Mouse (Mus musculus) layer of hippocampus, adult 2 months (tissue): ENCODE results near the gene Prickle1. TPM values are rescaled to one million over a fixed set of nuclear protein-coding genes. Genes with fewer than 3 reads are reported as not detected.

ENCODE experiments used
- DNase-seq, 2 experiments: peaks; one replicate each; pipeline ENCODE4 v3.0.0; 2022; ENCODE audit warnings: low spot score in 2 of 2
- H3K27ac ChIP-seq: fragments of 200-600 bp; 2 replicates; pipeline ENCODE4 v1.8.1; 2022
- H3K4me3 ChIP-seq: fragments of 200-600 bp; 2 replicates; pipeline ENCODE4 v1.8.1; 2022; ENCODE audit warnings: mild to moderate bottlenecking
- CTCF ChIP-seq: fragments of 200-600 bp; conservative IDR thresholded peaks from 2 replicates; pipeline ENCODE4 v1.8.1; 2022; ENCODE audit warnings: antibody characterized with exemption, mild to moderate bottlenecking, moderate library complexity
- total RNA-seq, 2 experiments: library from RNA; stranded (reverse); gene quantifications; 2 replicates each; pipeline ENCODE4 v1.2.3; 2021

The Prickle1 gene
- total RNA-seq, 2 experiments from 2014 or later: 67.4 to 69.2 TPM

DNA sequence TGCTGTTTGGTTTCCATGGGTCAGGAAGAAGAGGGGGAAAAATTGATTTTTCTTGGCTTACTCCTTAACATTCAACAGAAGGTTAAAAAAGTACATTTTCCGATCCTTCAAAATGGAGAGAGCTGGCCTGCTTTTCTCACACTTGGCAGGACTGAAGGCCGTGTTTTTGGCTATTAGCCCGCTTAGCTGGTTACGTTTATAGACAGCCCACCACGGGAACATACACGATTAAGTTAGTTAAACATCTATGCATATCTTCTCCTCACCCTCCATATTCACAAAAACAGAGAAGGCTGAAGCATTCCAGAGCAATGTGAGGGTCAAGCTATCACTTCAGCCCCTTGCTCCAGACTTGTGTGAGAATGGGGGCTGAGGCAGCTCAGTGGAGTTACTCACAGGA, 7.3 kb downstream of the Prickle1 start:
- TF ChIP-seq CTCF: no peak
- Histone ChIP-seq H3K27ac (no peak overlapping the region; the same call in 1 of the 2 replicates), H3K4me3 (no peak overlapping the region)
- no peak for DNase-seq

DNA sequence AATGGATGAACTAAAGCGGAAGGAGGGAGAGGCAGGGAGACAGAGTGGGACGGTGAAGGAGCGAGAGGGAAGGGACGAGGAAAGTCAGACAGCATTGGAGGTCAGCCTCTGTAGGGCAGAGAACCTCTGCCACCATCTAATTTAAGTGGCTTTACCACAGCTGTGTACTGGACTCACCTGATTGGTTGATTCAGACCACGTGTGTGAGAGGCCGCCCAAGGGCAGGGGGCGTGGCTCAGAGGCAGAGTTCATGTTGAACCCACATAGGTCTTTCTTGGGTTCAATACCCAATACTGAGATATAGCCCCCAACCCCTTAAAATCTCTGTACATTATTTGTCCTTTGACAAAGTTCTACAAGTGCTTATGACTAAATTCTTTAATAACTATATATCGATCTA, 8.0 kb downstream of the Prickle1 start:
- Histone ChIP-seq H3K27ac (peak overlapping the region; percentile 41; the same call in 1 of the 2 replicates), H3K4me3 (no peak overlapping the region)
- no peak for TF ChIP-seq CTCF
- DNase-seq: no peak

DNA sequence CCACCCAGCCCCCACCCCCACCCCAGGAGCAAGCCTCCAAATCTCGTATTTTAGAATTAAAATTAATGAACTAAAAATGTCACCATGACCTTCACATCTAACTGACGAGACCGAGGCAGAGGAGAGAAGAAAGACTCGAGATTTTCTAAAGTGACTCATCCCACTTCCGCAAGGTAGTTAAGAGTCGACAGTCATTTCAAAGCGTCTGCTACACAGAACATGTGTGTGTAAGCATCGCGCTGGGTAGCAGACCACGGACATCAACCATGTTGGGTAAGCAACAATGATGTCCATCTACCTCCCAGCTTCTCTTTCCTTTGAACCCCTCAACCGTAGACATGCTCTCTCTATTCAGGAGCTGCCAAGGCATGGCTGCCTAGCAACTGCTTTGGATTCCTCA, 12.6 kb downstream of the Prickle1 start:
- TF ChIP-seq CTCF: no peak
- H3K4me3 ChIP-seq: no peak overlapping the region
- no peak for DNase-seq
- H3K27ac ChIP-seq: no peak overlapping the region

DNA sequence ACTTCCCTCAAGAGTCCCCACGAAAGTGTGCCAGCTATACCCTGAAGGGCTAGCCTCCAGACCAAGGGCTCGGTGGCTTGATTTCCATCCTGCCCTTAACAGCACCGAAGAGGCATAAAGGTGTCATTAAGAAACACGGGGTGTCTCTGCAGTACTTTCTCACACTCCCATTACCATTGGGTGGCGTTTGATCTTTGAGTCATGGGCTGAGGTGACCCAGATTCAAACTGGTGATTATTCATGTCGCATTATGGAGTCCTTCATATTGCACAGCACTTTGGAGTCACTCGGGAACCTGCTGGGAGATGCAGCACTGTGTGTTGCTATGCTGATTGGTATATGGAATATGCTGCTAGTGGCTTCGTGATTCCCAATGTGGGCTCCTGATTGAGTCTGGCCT, 14.0 kb downstream of the Prickle1 start:
- DNase-seq: no peak
- Histone ChIP-seq H3K4me3 (no peak overlapping the region), H3K27ac (no peak overlapping the region)
- TF ChIP-seq CTCF: no peak

DNA sequence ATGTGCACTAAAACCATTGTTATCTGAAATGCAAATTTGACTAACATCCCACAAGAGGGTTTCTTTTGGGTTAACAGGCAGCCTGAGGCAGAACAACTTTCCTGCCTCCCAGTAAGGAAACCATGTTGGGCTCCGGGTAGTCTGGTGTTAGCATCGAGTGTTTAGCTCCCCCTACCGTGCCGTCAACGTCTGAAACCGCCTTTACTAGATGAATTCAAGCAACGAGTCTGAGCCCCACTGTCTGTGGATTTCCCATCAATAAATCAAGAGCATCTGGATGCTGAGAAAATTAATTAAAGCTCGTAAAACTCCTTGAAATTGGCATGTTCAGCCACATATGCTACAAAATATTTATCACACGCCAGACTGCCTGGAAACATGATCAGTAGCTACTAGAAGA, 15.8 kb downstream of the Prickle1 start:
- no peak overlapping the region for H3K4me3 ChIP-seq
- H3K27ac ChIP-seq: no peak overlapping the region
- peak; percentile 44 to 47 for DNase-seq
- peak; percentile 72 for TF ChIP-seq CTCF

DNA sequence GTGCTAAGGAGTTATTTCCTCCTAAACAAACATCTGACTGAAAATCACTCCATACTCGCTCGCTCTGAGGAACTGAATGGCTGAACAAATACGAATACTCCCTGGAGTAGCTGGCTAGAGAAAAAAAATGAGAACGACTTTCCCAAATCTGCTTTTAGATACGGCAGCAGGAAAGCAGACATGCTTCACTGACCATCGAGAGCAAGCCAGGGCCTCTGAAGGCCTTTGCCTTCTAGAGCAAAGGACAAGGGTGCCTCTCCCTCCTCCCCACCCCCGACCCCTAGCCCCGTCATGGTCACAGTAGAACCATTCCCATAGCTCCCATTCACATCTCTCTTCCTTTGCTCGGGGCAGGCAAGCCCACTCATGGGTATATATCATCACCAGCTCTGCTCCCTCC, 16.6 kb downstream of the Prickle1 start:
- no peak for TF ChIP-seq CTCF
- H3K27ac ChIP-seq: no peak overlapping the region
- H3K4me3 ChIP-seq: no peak overlapping the region
- DNase-seq: no peak

DNA sequence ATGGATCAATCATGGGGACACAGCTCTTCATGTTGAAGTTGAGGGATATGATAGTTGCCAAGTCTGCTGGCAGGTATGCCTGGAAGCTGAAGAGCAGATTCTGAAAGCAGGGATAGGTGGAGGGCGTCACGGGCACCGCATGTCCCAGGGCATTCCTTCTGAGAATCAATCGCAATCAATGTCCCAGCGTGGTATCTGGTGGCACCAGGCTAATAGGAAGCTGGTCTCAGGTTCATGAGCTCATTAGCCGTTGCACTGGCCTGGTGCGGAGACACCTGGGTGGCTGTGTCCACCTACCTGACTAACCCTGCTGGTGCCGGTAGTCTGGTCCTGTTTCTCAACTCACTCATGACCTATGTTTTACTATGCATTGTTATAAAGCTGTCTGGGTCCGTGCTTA, 19.3 kb downstream of the Prickle1 start:
- no peak for TF ChIP-seq CTCF
- Histone ChIP-seq H3K27ac (no peak overlapping the region), H3K4me3 (no peak overlapping the region)
- no peak for DNase-seq

DNA sequence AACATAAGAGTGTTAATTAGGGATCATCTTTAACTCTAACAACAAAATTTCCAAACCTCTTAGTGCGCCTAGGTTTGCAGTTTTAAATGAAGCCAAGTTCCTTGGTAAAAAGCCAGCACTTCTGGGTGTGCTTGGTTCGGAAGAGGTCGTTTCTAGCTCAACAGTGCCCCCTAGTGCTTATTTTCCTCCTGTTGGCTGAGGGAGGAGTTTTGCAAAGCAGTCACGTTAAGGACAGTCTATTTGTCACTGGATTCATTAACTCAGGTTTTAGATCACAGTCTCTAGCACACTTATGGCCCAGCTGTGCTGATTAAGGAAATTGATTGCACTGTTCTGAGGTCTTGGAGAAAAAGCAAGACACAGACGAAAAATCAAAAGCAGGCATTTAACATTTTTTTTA, 19.8 kb downstream of the Prickle1 start:
- peak overlapping the region; percentile 33; the same call in 1 of the 2 replicates for H3K27ac ChIP-seq
- no peak overlapping the region for H3K4me3 ChIP-seq
- DNase-seq: peak; percentile 80 to 90
- TF ChIP-seq CTCF: peak; percentile 94

DNA sequence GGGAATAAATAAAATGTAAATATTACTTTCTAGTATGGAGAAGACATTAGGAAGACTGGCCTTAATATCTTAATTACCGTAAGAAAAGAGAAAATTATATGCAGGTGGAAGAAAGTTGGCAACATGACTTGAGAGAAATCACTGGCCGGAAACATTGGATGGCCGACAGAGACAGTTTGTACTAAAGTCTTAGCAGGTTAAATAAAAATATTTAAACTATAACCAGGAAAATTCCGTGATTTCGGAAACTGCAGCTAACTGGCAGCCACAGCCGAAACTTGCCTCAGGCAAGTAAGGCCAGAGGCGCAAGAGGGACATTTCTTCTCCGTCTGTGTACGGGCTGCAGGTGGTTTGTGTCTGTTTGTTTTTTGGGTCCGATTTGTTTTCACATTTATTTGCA, 22.8 kb downstream of the Prickle1 start:
- DNase-seq: no peak
- H3K27ac ChIP-seq: no peak overlapping the region
- no peak overlapping the region for H3K4me3 ChIP-seq
- no peak for TF ChIP-seq CTCF

DNA sequence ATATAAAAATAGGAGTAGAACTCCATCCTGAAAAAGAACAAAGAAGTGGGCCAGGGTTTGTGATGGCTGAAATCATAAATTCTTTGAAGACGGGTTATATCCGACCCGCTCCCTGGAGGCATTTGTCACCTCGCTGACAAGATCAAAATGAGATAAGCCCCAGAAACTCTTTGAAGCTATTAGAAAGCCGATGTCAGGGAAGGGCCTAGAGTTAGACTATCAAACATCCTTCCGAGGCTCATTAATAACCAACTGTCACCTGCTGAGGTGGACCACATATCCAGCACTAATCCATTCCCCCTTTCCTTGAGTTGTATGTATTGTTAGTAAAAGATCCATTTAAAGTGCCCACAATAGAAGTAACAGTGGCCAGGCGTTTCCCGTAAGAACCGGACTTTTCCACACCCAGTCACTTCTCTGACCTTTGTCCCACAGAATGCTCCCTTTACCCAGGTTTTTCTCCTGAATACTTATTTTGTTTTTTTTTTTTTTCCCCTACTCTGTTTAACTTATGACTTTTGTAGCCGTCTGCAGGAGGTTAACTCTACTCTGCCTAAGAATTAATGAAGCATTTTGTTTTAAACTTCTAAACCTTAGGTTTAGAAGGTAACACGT, 24.7 kb downstream of the Prickle1 start:
- Histone ChIP-seq H3K4me3 (no peak overlapping the region), H3K27ac (no peak overlapping the region; the same call in 1 of the 2 replicates)
- TF ChIP-seq CTCF: no peak
- no peak for DNase-seq

DNA sequence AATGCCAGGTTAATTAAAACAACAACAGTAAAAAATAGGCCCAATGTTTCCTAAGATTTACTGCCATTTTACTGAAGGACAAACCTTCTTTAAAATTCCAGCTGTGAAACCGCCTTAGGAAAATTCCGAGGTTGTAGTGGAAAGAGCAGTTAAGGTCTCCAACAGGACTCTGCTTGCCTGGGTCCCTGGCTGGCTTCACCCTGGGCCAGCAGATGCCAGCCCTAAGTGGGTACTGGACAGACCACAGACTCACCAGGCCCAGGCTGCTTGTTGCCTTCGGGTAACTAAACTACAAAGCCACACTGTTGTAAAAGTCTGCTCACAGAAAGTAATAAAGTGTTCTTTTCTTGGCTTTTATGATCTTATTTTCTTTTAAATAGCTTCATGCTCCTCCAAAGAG, 26.8 kb downstream of the Prickle1 start:
- TF ChIP-seq CTCF: no peak
- DNase-seq: no peak

DNA sequence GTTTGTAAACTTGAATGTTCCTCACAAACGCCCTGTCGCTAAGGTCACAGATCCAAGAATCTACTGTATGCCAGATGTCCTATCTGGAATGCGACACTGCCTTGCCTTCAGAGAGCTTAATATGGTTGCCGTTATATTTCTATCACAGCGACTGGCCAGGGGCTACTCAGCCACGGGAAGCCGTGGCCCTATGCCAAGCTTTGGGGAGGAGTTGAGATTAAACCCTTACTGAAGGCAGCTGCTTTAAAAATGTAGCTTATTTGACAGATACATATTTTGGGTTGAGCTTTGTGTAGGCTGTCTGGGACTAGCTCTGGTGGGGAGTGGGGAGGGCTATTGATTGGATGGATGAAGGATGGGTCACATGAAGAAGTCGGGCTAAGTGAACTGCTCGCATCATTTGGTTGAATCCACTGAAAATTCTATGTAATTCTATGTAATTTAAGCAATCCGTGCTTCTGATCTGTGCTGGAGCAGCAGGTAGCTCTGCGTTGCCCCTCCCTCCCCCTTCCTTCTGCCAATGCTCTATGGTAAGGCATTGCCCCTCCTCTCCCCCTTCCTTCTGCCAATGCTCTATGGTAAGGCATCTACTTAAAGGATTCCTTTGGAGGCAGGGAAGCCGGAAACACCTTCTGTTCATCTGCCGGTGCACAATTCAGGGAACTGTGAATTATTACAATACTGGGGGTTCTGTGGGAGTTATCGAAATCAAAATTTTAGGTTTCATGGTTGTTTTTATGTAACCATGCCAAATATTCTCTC, 28.0 kb downstream of the Prickle1 start:
- TF ChIP-seq CTCF: no peak
- no peak overlapping the region; the same call in 1 of the 2 replicates for H3K4me3 ChIP-seq
- DNase-seq: peak; percentile 34 to 38
- peak overlapping the region; percentile 43; the same call in 1 of the 2 replicates for H3K27ac ChIP-seq

More for the DNA sequence above, 26.8 kb downstream of the Prickle1 start:
- H3K27ac ChIP-seq: no peak overlapping the region
- no peak overlapping the region for H3K4me3 ChIP-seq

DNA sequence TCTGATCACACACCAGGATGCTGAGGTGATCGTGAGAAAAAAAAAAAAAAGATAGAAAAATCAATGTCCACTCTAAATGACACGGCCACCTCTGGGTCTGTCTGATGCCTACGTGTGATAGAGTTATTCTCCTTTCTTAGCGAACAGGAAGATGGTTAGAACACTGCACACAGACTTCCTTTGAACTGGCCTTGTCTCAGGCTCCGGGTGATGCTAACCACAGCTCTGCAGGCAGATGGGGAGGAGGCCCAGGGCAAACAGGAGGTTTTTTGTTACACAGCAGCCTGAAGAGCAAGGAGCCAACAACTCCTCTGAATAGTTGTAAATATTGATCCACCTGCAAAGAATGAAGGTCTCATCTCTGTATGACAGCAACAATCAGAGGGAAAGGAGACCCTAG, 32.2 kb downstream of the Prickle1 start:
- DNase-seq: no peak
- peak overlapping the region; percentile 39; the same call in 1 of the 2 replicates for H3K27ac ChIP-seq
- no peak for TF ChIP-seq CTCF
- no peak overlapping the region for H3K4me3 ChIP-seq

DNA sequence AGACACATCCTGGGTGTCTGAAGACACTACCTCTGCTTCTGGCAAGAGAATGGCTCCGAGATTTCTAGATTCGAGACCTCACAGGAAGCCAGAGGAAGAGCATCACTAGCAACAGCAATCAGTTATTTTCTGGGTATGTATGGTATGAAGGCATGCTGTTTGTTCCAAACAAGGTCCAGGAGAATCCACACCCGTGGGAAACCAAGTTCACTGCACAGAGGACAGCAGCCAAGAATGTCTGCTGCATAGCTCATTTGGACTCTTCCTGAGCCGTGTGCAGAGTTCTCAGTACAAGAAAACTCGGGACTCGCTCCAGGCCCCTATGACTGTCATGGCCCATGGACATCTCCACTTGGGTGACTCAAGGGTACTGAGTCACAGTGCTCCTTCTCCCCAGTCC, 34.2 kb downstream of the Prickle1 start:
- H3K4me3 ChIP-seq: no peak overlapping the region
- no peak for TF ChIP-seq CTCF
- no peak overlapping the region for H3K27ac ChIP-seq
- DNase-seq: no peak
